Mouse (Mus musculus) heart, embryonic 12.5 days (tissue): ENCODE measurements at regions not wholly inside any gene's neighbourhood (a gene's known extent, or its start where the extent isn't known, plus 50 kb on each side); places are given as distances from the start of the nearest gene placed in this dataset.
A peak's percentile ranks its signal among the peaks of the same experiment; 100 is the strongest.

Experiments
- ATAC-seq: fragments of 200-750 bp; cut with Nextera tagmentation; 2 replicates; pipeline ENCODE4 v1.8.0; 2017; ENCODE audit warnings: moderate TSS enrichment, moderate library complexity; ENCODE audit not compliant: insufficient number of reproducible peaks, low FRiP score
- H3K27ac ChIP-seq: fragments of 300-500 bp; sonication (generic); 2 replicates; pipeline ENCODE4 v1.5.1; 2016; ENCODE audit warnings: mild to moderate bottlenecking, moderate library complexity; ENCODE audit not compliant: poor library complexity, severe bottlenecking
- H3K27me3 ChIP-seq: fragments of 300-500 bp; sonication (generic); replicated peaks from 2 replicates; pipeline ENCODE4 v1.6.1; 2016; ENCODE audit warnings: mild to moderate bottlenecking, moderate library complexity
- H3K36me3 ChIP-seq: fragments of 300-500 bp; sonication (generic); 2 replicates; pipeline ENCODE4 v1.6.1; 2016; ENCODE audit warnings: mild to moderate bottlenecking, moderate library complexity
- H3K4me1 ChIP-seq: fragments of 300-500 bp; sonication (generic); replicated peaks from 2 replicates; pipeline ENCODE4 v1.6.1; 2016; ENCODE audit warnings: mild to moderate bottlenecking
- H3K4me2 ChIP-seq: fragments of 300-500 bp; sonication (generic); 2 replicates; pipeline ENCODE4 v1.6.1; 2016; ENCODE audit warnings: mild to moderate bottlenecking, moderate library complexity
- H3K4me3 ChIP-seq: fragments of 300-500 bp; sonication (generic); 2 replicates; pipeline ENCODE4 v1.5.1; 2016; ENCODE audit warnings: mild to moderate bottlenecking
- H3K9ac ChIP-seq: fragments of 300-500 bp; sonication (generic); 2 replicates; pipeline ENCODE4 v1.6.1; 2016; ENCODE audit warnings: mild to moderate bottlenecking, moderate library complexity
- H3K9me3 ChIP-seq: fragments of 300-500 bp; sonication (generic); replicated peaks from 2 replicates; pipeline ENCODE4 v1.6.1; 2016; ENCODE audit warnings: mild to moderate bottlenecking, moderate library complexity
- WGBS: fragments of 180-500 bp; shearing (Covaris S2); methylation state at CpG from one replicate; pipeline ENCODE4 v1.1.7; 2016; 5-methylcytosine and 5-hydroxymethylcytosine counted together

- H3K9me3 ChIP-seq, result no peaks in the 10 kb centered on the region
- 0 out of 2 replicates have a peak, but pooled peaks cover 7% of the 10 kb centered on the region for H3K27me3 ChIP-seq
- 66% methylated on average over 6 of the region's 6 CpGs for WGBS
- H3K4me1 ChIP-seq, result peaks cover 6% of the 10 kb centered on the region
- H3K9ac ChIP-seq, result no peak overlapping the region
- no peak overlapping the region for H3K4me2 ChIP-seq
- no peak overlapping the region for H3K4me3 ChIP-seq
- no peak for ATAC-seq
- no peaks in the 10 kb centered on the region for H3K36me3 ChIP-seq
- no peak overlapping the region for H3K27ac ChIP-seq
These were observed 65.6 kb upstream of the Ampd3 start for GRCm38 (mm10) chr7:110702414-110702783.

- peaks cover 4% of the 10 kb centered on the region for H3K4me1 ChIP-seq
- no peak overlapping the region for H3K27ac ChIP-seq
- no peak overlapping the region for H3K4me3 ChIP-seq
- no peaks in the 10 kb centered on the region for H3K36me3 ChIP-seq
- H3K9me3 ChIP-seq, result no peaks in the 10 kb centered on the region
- H3K4me2 ChIP-seq, result no peak overlapping the region
- 0 out of 2 replicates have a peak, but pooled peaks cover 7% of the 10 kb centered on the region for H3K27me3 ChIP-seq
- no peak overlapping the region for H3K9ac ChIP-seq
- ATAC-seq, result no peak
- 70% methylated on average over 6 of the region's 6 CpGs for WGBS
These were observed 62.5 kb upstream of the Ampd3 start for GRCm38 (mm10) chr7:110705311-110706000.

- Histone ChIP-seq H3K4me2 (no peak overlapping the region), H3K9me3 (peaks cover 6% of the 10 kb centered on the region; the same call in 1 of the 2 replicates), H3K27ac (no peak overlapping the region), H3K4me3 (no peak overlapping the region), H3K27me3 (0 out of 2 replicates have a peak, but pooled peaks cover 7% of the 10 kb centered on the region), H3K9ac (no peak overlapping the region), H3K4me1 (peaks cover 4% of the 10 kb centered on the region), H3K36me3 (no peaks in the 10 kb centered on the region)
- WGBS, result 76% methylated on average over 10 of the region's 10 CpGs
- no peak for ATAC-seq
These were observed 61.9 kb upstream of the Ampd3 start for GRCm38 (mm10) chr7:110706001-110706695.

GRCm38 (mm10) chr7:110706696-110707087 is 61.3 kb upstream of the Ampd3 start:
- peaks cover 4% of the 10 kb centered on the region for H3K4me1 ChIP-seq
- 0 out of 2 replicates have a peak, but pooled peaks cover 7% of the 10 kb centered on the region for H3K27me3 ChIP-seq
- H3K9me3 ChIP-seq, result peaks cover 7% of the 10 kb centered on the region; the same call in 1 of the 2 replicates
- no peak for ATAC-seq
- WGBS, result 47% methylated on average over 10 of the region's 10 CpGs
- H3K4me3 ChIP-seq, result no peak overlapping the region
- no peak overlapping the region for H3K9ac ChIP-seq
- no peak overlapping the region for H3K4me2 ChIP-seq
- H3K27ac ChIP-seq, result no peak overlapping the region
- H3K36me3 ChIP-seq, result no peaks in the 10 kb centered on the region

- 0 out of 2 replicates have a peak, but pooled peaks cover 7% of the 10 kb centered on the region for H3K27me3 ChIP-seq
- H3K4me3 ChIP-seq, result no peak overlapping the region
- no peak overlapping the region for H3K9ac ChIP-seq
- no peak overlapping the region for H3K27ac ChIP-seq
- H3K4me1 ChIP-seq, result peaks cover 4% of the 10 kb centered on the region
- ATAC-seq, result 0 out of 2 replicates have a peak, but pooled peaks have one; percentile 44
- WGBS, result 63% methylated on average over 9 of the region's 9 CpGs
- no peak overlapping the region for H3K4me2 ChIP-seq
- H3K36me3 ChIP-seq, result no peaks in the 10 kb centered on the region
- peaks cover 7% of the 10 kb centered on the region; the same call in 1 of the 2 replicates for H3K9me3 ChIP-seq
These were observed 59.9 kb upstream of the Ampd3 start for GRCm38 (mm10) chr7:110708116-110708515.

GRCm38 (mm10) chr7:110708781-110709180 is 59.2 kb upstream of the Ampd3 start:
- Histone ChIP-seq H3K4me3 (no peak overlapping the region), H3K27me3 (0 out of 2 replicates have a peak, but pooled peaks cover 7% of the 10 kb centered on the region), H3K4me1 (peaks cover 4% of the 10 kb centered on the region), H3K4me2 (no peak overlapping the region), H3K36me3 (no peaks in the 10 kb centered on the region), H3K9me3 (peaks cover 7% of the 10 kb centered on the region; the same call in 1 of the 2 replicates), H3K27ac (no peak overlapping the region), H3K9ac (no peak overlapping the region)
- ATAC-seq, result no peak
- 82% methylated on average over 3 of the region's 3 CpGs for WGBS

- H3K4me2 ChIP-seq, result no peak overlapping the region
- H3K4me3 ChIP-seq, result no peak overlapping the region
- no peak overlapping the region for H3K27ac ChIP-seq
- WGBS, result 57% methylated on average over 6 of the region's 6 CpGs
- H3K27me3 ChIP-seq, result 0 out of 2 replicates have a peak, but pooled peaks cover 7% of the 10 kb centered on the region
- H3K36me3 ChIP-seq, result no peaks in the 10 kb centered on the region
- H3K9me3 ChIP-seq, result peaks cover 7% of the 10 kb centered on the region; the same call in 1 of the 2 replicates
- no peak for ATAC-seq
- H3K9ac ChIP-seq, result no peak overlapping the region
- peaks cover 4% of the 10 kb centered on the region for H3K4me1 ChIP-seq
These were observed 58.4 kb upstream of the Ampd3 start for GRCm38 (mm10) chr7:110709606-110710005.

GRCm38 (mm10) chr7:110710256-110710962 is 57.6 kb upstream of the Ampd3 start:
- H3K9ac ChIP-seq, result no peak overlapping the region
- H3K9me3 ChIP-seq, result peaks cover 7% of the 10 kb centered on the region; the same call in 1 of the 2 replicates
- H3K4me1 ChIP-seq, result peaks cover 4% of the 10 kb centered on the region
- ATAC-seq, result no peak
- no peak overlapping the region for H3K4me2 ChIP-seq
- H3K36me3 ChIP-seq, result no peaks in the 10 kb centered on the region
- H3K4me3 ChIP-seq, result no peak overlapping the region
- 0 out of 2 replicates have a peak, but pooled peaks cover 4% of the 10 kb centered on the region for H3K27me3 ChIP-seq
- H3K27ac ChIP-seq, result no peak overlapping the region
- 71% methylated on average over 9 of the region's 9 CpGs for WGBS

- Histone ChIP-seq H3K27ac (no peak overlapping the region), H3K4me1 (peaks cover 4% of the 10 kb centered on the region; the same call in 1 of the 2 replicates), H3K9me3 (peaks cover 7% of the 10 kb centered on the region; the same call in 1 of the 2 replicates), H3K4me3 (no peak overlapping the region), H3K4me2 (no peak overlapping the region), H3K27me3 (no peaks in the 10 kb centered on the region), H3K36me3 (no peaks in the 10 kb centered on the region), H3K9ac (no peak overlapping the region)
- WGBS, result 41% methylated on average over 3 of the region's 3 CpGs
- no peak for ATAC-seq
These were observed 54.3 kb upstream of the Ampd3 start for GRCm38 (mm10) chr7:110713661-110714060.

- ATAC-seq, result no peak
- H3K9ac ChIP-seq, result no peak overlapping the region
- 72% methylated on average over 3 of the region's 3 CpGs for WGBS
These were observed 52.9 kb upstream of the Ampd3 start for GRCm38 (mm10) chr7:110715110-110715509.

GRCm38 (mm10) chr7:110715545-110715944 is 52.5 kb upstream of the Ampd3 start:
- Histone ChIP-seq H3K4me2 (no peak overlapping the region), H3K36me3 (no peaks in the 10 kb centered on the region), H3K9me3 (peaks cover 7% of the 10 kb centered on the region; the same call in 1 of the 2 replicates), H3K27me3 (no peaks in the 10 kb centered on the region), H3K4me3 (no peak overlapping the region), H3K27ac (no peak overlapping the region), H3K4me1 (peaks cover 6% of the 10 kb centered on the region; the same call in 1 of the 2 replicates), H3K9ac (no peak overlapping the region)
- 80% methylated on average over 6 of the region's 6 CpGs for WGBS
- ATAC-seq, result no peak

More at GRCm38 (mm10) chr7:110715110-110715509, 52.9 kb upstream of the Ampd3 start:
- Histone ChIP-seq H3K27me3 (no peaks in the 10 kb centered on the region), H3K36me3 (no peaks in the 10 kb centered on the region), H3K4me2 (no peak overlapping the region), H3K9me3 (peaks cover 7% of the 10 kb centered on the region; the same call in 1 of the 2 replicates), H3K4me3 (no peak overlapping the region), H3K4me1 (peaks cover 6% of the 10 kb centered on the region; the same call in 1 of the 2 replicates), H3K27ac (no peak overlapping the region)
